Mouse (Mus musculus) urinary bladder, postnatal 36 days (tissue): ENCODE measurements around the gene Olfr1359.
"Not testable (repeated sequence)": the region's sequence is repeated elsewhere in the genome, so short reads cannot be mapped to it uniquely, and the experiment has no call there.

Source experiments
- DNase-seq, 2 experiments: peaks; one replicate each; pipeline ENCODE4 v3.0.0; 2022; ENCODE audit warnings: low spot score in 2 of 2, mixed read lengths in 1 of 2

Gene Olfr1359

DNA sequence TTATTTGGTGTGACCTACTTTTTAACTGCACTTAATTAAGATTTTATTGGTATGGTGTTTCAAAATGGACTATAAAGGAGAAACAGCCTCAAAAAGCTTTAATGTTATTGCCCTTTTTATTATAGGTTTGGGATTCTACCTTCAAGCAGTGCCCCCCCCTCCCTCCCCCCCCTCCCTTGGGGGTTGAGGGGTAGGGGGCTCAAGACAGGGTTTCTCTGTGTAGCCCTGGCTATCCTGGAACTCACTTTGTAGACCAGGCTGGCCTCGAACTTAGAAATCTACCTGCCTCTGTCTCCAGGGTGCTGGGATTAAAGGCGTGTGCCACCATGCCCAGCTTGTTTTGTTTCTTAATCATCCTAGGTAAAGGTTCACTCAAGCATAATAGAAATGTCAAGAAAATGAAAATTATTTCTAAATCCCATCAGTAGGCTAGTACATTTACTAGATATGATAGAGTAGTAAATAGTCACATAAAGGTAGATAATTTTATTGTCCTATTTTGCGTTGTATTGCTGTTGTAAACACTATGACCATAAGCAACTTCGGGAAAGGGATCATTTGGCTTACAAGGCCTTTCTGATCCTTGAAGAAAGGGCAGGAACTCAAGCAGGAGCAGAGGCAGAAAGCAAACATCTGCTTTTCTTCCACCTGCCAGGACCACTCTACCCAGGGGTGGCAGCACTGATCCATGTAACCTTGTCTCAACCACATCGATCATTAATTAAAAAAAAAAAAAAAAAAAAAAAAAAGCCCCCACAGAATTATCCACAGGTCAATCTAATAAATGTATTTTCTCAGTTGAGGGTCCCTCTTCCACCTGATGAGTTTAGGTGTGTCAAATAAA is 25.3 kb downstream of the Olfr1359 start:
- no peak for DNase-seq

DNA sequence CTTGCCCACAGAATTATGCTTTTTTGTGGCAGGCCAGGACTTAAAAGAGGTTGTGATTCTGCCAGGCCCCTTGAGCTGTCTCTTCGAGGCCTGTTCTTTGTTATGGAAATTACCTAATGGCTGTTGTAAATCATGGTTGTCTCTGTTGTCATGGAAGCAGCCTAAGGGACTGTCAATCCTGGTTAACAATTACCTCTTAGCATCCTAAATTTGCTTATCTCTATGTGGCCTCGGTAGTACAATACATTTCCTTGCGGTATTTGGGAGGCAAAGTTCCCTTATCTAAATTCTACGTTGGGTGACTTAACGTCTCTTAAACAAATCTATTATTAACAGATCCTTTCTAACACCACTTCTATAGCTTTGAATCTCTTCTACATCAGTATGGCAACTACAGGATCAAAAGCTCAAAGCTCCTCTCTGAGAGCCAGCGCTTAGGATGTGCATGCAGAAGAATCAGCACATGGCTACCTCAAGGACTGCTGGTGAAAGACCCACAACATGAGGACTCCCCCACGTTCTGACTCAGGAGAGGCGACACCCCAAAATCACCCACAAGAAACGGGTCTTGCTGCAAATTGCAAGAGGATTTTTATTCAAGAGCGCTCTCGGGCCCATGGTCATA is 30.1 kb downstream of the Olfr1359 start:
- no peak for DNase-seq

DNA sequence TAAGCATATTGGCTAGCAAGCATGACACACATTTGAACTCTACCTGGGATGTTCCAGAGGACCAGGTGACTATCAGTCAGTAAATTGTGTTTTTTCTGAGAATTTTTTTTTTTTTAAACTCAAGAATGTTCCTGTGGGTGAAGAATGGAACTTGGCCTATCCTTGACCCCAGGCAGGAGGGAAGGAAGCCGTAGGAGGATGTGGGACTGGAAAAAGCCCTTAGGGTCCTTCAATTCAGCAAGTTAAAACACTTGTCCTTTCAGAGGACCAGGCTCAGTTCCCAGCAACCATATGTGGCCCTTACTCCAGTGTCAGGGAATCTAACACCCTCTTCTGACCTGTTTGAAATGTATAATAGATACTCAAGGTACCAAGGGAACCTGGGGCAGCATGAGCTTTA is 31.6 kb downstream of the Olfr1359 start:
- no peak for DNase-seq

DNA sequence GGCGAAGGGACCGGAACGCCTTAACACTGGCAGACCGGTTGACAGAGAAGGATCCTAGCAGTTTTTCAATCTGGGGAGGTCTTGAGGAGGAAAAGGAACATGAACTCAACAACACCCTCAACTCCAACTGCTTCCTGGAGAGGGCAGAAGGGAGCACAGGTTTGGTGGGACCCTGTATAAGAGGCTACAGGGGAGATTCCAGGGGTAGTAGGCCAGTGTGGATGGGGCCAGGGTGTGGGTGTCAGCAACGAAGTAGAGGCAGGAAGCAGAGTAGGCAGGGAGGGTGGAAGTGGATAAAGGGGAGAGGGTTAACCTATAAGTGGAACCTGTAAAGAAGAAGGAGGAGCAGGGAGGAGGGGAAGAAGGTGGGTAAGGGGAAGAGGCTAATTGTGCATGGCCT is 35.6 kb downstream of the Olfr1359 start:
- DNase-seq: no peak

DNA sequence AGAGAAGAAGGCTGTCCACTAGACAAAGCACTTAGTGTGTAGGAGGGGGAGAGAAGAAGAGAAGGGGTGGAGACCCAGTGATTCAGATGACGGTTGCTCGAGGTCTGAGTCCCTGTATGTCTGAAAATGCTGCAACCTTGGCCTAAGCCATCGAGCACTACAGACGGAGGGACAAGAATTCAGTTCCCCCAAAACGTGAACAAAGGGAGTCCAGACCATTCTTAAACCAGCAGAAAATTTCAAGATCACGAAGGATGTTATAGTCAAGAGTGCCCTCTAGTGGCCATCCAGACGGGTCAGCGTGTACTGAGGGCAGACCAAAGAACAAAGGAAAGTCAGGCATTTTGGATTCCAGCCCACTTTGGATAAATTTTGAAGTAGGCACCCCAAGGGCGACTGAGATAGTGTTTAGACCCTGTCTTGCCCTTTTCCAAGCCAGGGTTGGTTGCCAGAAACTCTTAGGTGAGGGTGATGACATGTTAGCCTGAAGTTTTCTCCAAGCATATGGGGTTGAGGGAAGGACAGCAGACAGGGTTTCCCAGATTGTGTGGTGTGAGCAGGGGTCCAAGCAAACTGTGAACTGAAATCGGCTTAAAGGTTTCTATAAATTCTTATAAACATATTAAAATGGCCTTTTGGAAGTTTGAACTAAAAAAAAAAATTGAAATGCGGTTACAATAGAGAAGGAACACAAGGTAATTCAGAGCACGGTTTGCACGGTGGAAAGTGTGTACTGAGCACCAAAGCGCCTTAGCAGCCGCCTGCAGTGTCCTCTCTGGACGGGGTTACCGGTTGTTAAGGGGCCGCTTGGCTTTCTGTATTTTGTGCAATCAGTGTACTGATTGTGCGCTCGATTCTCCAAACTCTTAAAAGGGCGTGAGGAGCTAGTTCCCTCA is 36.3 kb downstream of the Olfr1359 start:
- peak; percentile 69 to 75 for DNase-seq

DNA sequence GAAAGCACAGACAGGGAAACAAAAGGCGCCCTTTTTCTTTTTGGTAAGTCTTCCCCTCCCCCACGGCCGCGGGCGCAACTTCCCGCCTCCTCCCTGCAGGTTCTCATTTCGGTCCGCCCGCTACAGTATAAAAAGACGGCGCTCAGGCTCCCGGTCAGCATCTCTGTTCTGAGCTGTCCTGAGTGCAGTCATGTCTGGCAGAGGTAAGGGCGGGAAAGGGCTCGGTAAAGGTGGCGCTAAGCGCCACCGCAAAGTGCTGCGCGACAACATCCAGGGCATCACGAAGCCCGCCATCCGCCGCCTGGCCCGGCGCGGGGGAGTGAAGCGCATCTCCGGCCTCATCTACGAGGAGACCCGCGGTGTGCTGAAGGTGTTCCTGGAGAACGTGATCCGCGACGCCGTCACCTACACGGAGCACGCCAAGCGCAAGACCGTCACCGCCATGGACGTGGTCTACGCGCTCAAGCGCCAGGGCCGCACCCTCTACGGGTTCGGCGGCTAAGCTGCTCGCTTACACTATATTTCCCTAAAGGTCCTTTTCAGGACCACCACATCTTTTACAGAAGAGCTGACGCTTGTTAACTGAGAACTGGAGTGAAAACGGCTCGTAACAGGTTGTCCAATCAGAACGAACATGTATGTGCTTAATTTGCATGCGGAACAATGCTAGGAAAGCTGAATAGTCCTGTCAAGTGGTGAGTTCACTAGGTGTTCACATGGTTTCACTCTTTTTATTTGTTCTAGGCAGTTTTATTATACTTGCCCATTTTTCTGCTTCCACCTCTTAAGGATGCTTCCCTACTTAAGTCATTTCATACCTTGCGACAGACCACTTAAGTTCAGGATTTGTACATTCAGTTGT is 37.2 kb downstream of the Olfr1359 start, which contains the start of gene Hist1h4j:
Gene Hist1h4j, plus strand, starts transcription at position 159 of the 862 bp plus-strand sequence.
- peak; percentile 64 to 71 for DNase-seq

DNA sequence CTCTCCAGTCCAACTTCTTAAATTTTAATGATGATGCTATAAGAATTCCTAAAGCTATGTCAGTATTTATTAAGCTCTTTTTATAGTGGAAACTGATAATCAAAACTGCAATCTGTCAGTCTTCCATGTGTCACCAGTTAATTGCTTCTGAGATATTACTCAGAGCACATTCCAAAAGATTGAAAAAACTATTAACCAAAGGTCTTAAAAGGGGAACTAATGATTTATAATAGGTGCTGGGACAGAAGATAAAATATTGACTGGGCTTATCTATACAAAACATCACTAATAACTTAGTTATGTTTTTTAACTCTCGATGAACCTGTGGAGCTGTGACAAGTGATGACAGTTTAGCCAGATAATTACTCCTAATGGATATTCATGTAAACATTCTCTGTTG is 47.1 kb downstream of the Olfr1359 start:
- no peak for DNase-seq

DNA sequence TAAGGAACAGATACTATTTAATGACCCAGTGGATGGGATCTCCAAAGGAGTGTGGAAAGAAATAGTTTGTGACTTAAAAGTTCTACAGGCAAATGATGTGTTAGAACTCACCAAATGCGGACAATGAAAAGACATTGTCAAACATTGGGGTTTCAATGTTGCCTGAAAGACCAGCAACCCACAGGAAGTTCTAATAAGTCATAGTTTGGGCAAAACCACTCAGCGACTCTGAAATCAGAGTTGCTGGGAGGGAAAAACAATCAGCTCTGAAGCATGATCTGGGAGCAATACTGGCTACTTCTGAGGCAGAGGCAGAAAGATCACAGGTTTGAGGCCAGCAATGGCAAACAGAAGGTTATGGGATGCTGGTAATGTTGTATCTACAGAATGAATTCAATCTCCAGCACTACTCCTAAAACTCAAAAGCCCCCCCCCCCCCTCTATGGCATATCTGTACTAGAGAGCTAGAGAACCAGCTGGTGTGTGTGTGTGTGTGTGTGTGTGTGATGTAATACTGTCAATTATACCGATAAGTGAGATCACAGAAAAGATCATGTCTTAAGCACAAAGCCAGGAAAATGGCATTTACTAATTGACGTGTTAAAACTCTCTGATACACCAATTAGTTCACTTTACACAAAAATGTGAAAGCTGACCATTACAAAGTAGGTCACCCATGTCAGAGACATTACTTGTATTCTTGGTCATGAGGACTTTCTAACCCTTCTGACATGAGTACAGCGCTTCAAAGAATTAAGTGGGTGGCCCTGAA is 51.7 kb downstream of the Olfr1359 start:
- no peak for DNase-seq

DNA sequence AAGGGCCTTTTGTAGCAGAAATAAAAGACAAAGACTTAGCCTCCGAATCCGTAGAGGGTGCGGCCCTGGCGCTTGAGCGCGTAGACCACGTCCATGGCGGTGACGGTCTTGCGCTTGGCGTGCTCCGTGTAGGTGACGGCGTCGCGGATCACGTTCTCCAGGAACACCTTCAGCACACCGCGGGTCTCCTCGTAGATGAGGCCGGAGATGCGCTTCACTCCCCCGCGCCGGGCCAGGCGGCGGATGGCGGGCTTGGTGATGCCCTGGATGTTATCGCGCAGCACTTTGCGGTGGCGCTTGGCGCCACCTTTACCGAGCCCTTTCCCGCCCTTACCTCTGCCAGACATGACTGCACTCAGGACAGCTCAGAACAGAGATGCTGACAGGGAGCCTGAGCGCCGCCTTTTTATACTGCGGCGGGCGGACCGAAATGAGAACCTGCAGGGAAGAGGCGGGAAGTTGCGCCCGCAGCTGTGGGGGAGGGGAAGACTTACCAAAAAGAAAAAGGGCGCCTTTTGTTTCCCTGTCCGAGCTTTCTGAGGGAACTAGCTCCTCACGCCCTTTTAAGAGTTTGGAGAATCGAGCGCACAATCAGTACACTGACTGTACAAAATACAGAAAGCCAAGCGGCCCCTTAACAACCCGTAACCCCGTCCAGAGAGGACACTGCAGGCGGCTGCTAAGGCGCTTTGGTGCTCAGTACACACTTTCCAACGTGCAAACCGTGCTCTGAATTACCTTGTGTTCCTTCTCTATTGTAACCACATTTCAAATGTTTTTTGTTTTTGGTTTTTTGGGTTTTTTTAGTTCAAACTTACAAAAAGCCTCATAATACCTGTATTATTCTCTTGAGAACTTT is 52.5 kb downstream of the Olfr1359 start, which contains the start of gene Hist1h4k:
Gene Hist1h4k, minus strand, starts transcription at position 347 of the 859 bp plus-strand sequence.
- peak; percentile 84 to 89 for DNase-seq

DNA sequence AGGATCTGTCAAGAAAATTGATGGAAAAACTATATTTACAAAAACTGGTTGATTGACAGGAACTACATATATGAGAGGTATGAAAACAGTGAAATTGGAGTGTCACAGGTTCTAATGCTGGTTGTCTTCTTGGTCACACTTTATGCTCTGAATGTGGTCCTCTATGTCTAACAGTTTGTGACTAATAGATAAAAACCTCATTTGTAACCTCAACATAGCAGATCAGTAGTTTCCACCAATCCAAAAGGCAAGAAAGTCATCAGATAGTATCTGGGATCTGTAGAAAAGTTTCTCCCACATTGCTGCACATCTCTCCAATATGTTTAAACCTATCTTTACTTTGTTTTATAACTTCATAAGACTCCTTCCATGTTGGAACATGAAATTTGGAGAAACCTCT is 53.5 kb downstream of the Olfr1359 start:
- DNase-seq: no peak

DNA sequence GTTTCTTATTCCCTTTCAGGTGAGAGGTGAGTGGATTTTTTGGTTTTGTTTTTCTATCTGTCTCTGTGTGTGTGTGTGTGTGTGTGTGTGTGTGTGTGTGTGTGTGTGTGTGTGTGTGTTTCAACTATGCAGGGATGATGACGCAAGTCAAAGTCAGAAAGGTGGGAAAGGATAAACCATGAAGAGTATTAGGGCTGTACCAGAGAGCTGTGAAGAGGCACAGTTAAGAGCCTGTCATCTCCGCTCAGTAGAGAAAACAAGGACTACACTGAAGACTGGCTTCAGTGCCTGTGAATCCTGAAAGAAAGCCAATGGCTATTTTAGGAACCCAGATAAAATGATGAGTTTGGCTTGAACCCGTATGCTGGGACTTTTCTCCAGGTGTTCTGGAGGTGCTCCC is 53.9 kb downstream of the Olfr1359 start:
- DNase-seq: no peak

DNA sequence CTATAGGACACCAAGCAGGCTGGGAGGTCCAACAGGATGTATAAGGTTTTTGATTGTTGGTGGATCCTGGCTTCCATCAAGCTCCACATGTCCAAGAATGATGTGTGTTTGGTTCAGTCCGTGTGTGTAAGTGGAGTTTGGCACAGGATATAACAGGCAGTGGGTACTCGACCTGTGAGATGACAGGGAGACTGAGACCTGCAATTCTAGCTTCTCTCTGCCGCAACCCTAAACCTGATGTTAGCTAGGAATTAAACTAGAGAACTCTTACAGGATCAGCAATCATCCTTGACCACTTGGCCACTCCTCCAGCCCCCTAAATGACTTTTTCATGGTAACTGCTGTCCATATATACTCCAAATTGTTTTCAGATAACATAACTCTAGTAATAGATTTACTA is 54.4 kb downstream of the Olfr1359 start:
- DNase-seq: no peak

DNA sequence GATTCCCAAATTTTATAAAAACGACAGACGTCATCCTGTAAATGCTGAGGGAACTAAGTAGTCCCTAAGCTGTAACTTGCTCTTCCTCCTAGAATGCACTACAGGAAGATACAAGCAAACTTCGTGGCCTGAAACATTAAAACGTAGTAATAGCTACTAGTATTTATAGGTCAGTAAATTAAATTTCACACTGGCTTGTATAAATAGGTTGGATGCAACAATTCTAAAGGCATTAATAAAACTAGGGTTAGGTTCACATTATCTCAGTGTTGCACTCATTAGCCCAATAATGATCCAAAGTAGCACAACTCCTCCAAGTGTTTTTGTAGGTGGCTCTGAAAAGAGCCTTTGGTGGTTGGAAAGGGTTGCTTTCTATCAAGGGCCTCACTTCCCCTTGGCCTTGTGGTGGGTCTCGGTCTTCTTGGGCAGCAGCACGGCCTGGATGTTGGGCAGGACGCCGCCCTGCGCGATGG is 55.2 kb downstream of the Olfr1359 start:
- no peak for DNase-seq

DNA sequence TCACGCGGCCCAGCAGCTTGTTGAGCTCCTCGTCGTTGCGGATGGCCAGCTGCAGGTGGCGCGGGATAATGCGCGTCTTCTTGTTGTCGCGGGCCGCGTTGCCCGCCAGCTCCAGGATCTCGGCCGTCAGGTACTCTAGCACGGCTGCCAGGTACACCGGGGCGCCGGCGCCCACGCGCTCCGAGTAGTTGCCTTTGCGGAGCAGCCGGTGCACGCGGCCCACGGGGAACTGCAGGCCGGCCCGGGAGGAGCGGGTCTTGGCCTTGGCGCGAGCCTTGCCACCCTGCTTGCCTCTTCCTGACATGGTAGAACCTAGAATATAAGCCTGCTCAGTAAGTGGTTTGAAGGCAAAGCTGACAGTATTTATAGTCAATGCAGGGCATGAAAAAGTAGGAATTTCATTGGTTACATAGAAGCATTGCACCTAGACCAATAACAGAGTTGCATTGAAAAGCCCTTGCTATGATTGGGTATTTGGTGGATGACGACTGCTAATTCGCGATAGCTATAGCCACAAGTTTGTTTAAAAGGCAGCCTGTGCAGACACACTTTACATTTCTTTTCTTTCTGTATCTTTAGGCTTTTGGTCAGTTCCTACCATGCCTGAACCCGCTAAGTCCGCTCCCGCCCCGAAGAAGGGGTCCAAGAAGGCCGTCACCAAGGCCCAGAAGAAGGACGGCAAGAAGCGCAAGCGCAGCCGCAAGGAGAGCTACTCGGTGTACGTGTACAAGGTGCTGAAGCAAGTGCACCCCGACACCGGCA is 55.8 kb downstream of the Olfr1359 start, which contains the start of the genes Hist1h2ak and Hist1h2bn:
Gene Hist1h2ak, minus strand, starts transcription at position 304 of the 762 bp plus-strand sequence.
Gene Hist1h2bn, plus strand, starts transcription at position 600 of the 762 bp plus-strand sequence.
- DNase-seq: peak; percentile 43 to 53

DNA sequence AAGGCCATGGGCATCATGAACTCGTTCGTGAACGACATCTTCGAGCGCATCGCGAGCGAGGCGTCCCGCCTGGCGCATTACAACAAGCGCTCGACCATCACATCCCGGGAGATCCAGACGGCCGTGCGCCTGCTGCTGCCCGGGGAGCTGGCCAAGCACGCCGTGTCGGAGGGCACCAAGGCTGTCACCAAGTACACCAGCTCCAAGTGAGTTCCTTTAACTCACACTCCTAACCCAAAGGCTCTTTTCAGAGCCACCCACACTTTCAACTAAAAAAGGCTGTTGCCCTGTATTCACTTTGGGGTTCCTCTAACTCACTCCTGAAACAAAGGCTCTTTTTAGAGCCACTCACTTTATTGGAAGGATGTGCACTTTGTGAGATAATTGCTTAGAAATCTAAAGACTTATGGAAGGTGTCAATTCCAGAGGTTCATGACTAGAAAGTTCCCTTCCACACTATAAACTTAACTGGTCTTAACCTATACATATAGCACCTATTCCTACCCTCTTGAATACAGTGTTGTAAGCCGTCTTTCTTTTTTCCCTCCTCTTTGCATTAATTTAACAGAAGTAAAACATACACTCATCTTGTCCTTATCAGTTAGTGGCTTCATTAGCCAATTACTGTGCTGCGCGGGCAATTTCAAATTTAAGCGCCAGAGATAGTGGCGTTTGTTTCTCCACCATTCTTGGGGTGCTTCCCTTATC is 56.5 kb downstream of the Olfr1359 start:
- DNase-seq: not testable (repeated sequence)

DNA sequence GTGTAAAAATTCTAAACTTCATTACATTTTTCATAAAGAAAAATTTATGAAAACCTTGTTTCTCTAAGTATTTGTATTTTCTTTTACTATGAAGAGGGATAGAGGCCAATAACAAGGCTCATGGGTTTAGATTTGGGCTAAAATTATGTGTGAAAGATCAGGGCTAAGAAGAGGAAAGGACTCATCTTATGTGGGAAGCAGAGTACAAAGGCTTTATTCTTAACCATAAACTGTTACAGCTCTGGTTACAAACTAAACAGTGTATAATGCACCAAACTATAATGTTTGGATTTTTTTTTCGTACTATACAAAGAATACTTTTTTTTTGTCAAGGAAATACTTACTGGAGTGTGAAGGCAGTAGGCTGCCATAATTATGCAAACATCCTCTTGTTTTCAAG is 57.8 kb downstream of the Olfr1359 start:
- no peak for DNase-seq
